8 mouse cellular contexts compared by ENCODE assay signal in the genomic region with DNA sequence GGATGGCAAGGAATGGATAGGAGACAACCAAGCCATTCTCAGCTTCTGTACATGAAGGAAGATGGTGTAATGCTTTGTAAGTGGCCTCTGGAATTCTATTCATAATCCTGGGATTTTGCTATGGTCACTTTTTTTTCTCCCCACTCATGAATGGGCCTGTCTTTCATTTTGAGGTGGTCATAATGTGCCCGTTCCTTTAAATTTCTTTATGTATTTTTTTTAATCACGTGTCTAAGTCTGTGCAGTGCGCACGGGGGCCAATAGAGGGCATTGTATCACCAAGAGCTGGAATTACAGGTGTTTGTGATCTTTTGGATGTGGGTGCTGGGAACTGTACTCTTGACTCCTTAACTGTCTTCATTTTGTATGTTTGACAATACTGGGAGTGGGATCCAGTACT. TPM values are rescaled to one million over a fixed set of nuclear protein-coding genes. Genes with fewer than 3 reads are reported as not detected.
DNase-seq lines count a peak whose midpoint lies in the region; ATAC-seq lines count a peak whose summit lies in the region.

No protein-coding gene starts in this region.

- ATAC-seq in monocyte, adult 5-6 weeks (replicated peaks; ENCODE audit: insufficient number of reproducible peaks, low FRiP score, low TSS enrichment, poor library complexity, severe bottlenecking): no peak

- H3K4me1 ChIP-seq in embryonic facial prominence, embryonic 10.5 days: peaks cover 24% of the 10 kb centered on the region

- peaks cover 46% of the 10 kb centered on the region for H3K36me3 ChIP-seq in embryonic facial prominence, embryonic 10.5 days (replicated peaks)
- peaks cover 22% of the 10 kb centered on the region for H3K36me3 ChIP-seq in macrophage (ENCODE audit: inconsistent target)
- peaks cover 7% of the 10 kb centered on the region for H3K36me3 ChIP-seq in splenic B cell, adult 2 months (ENCODE audit: control insufficient read depth, insufficient read depth, low read length, poor library complexity, severe bottlenecking)

- no peaks in the 10 kb centered on the region for H3K27me3 ChIP-seq in embryonic facial prominence, embryonic 10.5 days (replicated peaks; ENCODE audit: low read depth, poor library complexity, severe bottlenecking)
- no peaks in the 10 kb centered on the region for H3K27me3 ChIP-seq in splenic B cell, adult 2 months (ENCODE audit: control insufficient read depth, insufficient read depth, low read length, poor library complexity, severe bottlenecking)

- WGBS in embryonic facial prominence, embryonic 10.5 days: 9% methylated on average over 4 of the region's 4 CpGs
- whole genome bisulfite sequencing in macrophage (ENCODE audit: missing documents): 7% methylated on average over 4 of the region's 4 CpGs

- H3K9me3 ChIP-seq in embryonic facial prominence, embryonic 10.5 days: no peaks in the 10 kb centered on the region

- peak overlapping the region; percentile 88 for H3K27ac ChIP-seq in embryonic facial prominence, embryonic 10.5 days (replicated peaks)
- peak overlapping the region; percentile 84 for H3K27ac ChIP-seq in macrophage

- peak; percentile 19 to 52 for DNase-seq in monocyte, adult 2 months (ENCODE audit: low read depth in 1 of 2, low spot score in 2 of 2)
- DNase-seq in adrenal gland, adult 2 months: peak; percentile 22
- DNase-seq in embryonic facial prominence, embryonic 10.5 days (ENCODE audit: low spot score): peak; percentile 56
- peak; percentile 53 for DNase-seq in heart, postnatal 4 days
- peak; percentile 35 for DNase-seq in layer of hippocampus, adult 9-10 months (ENCODE audit: low spot score)
- DNase-seq in splenic B cell, adult 2 months (ENCODE audit: low read depth, low spot score): peak; percentile 76

- H3K4me3 ChIP-seq in embryonic facial prominence, embryonic 10.5 days: peak overlapping the region; percentile 83
- H3K4me3 ChIP-seq in macrophage (ENCODE audit: inconsistent target): peak overlapping the region; percentile 80

- peaks cover 41% of the 10 kb centered on the region; the same call in 1 of the 2 replicates for H3K79me2 ChIP-seq in macrophage (ENCODE audit: inconsistent target)

RNA-seq across cellular contexts. Expression of gene Chek2, which starts 0.7 kb away (rescaled TPM):
- 4.7 to 12.7 TPM (median 11.3 TPM) in 3 replicates for total RNA-seq in monocyte, adult 5-6 weeks (2017)
- total RNA-seq in adrenal gland, adult 2 months (2021): 1 to 10 TPM; 3.4 to 3.6 TPM
- 2.6 and 3.7 TPM in 2 replicates for polyA plus RNA-seq in adrenal gland, adult 2 months (2012; rRNA removed)
- 40.4 and 44.0 TPM in 2 replicates for polyA plus RNA-seq in embryonic facial prominence, embryonic 10.5 days (2016; fragmentation: Nextera tagmentation; extraction: Ambion mirVana)
- total RNA-seq in heart, postnatal 4 days (2021): 1 to 10 TPM; 5.9 to 6.4 TPM
- 10 to 100 TPM in 16 of 26 experiments, 1 to 10 TPM in 10; 1.8 to 51.7 (median 22.4) TPM for total RNA-seq in macrophage (2018; cell fraction: chromatin; rRNA removed)
- 10 to 100 TPM in 25 of 26 experiments, 1 to 10 TPM in 1; 9.4 to 27.0 (median 18.0) TPM for total RNA-seq in macrophage (2018; cell fraction: cytosol; rRNA removed)
- 10 to 100 TPM in 17 of 26 experiments, 1 to 10 TPM in 9; 3.2 to 38.0 (median 15.6) TPM for total RNA-seq in macrophage (2018; cell fraction: nucleus; rRNA removed)
- polyA plus RNA-seq in macrophage (2018): 21.7 to 24.4 TPM (median 24.0 TPM) in 3 replicates

RNA-seq across cellular contexts. Expression of gene Hscb, which starts 0.9 kb away (rescaled TPM):
- 17.2 to 39.5 TPM (median 19.4 TPM) in 3 replicates for total RNA-seq in monocyte, adult 5-6 weeks (2017)
- total RNA-seq in adrenal gland, adult 2 months (2021): 10 to 100 TPM; 14.4 to 17.3 TPM
- polyA plus RNA-seq in adrenal gland, adult 2 months (2012; rRNA removed): 9.9 and 10.8 TPM in 2 replicates
- polyA plus RNA-seq in embryonic facial prominence, embryonic 10.5 days (2016; fragmentation: Nextera tagmentation; extraction: Ambion mirVana): 27.2 and 32.3 TPM in 2 replicates
- 10 to 100 TPM; 12.4 to 13.1 TPM for total RNA-seq in heart, postnatal 4 days (2021)
- total RNA-seq in macrophage (2018; cell fraction: chromatin; rRNA removed): 10 to 100 TPM in 11 of 26 experiments, 1 to 10 TPM in 11, not detected in 4; 2.3 to 43.3 (median 10.1) TPM
- total RNA-seq in macrophage (2018; cell fraction: cytosol; rRNA removed): 10 to 100 TPM; 27.7 to 74.0 (median 40.6) TPM
- 10 to 100 TPM in 14 of 26 experiments, 1 to 10 TPM in 12; 2.1 to 29.6 (median 10.4) TPM for total RNA-seq in macrophage (2018; cell fraction: nucleus; rRNA removed)
- 32.2 to 52.4 TPM (median 43.3 TPM) in 3 replicates for polyA plus RNA-seq in macrophage (2018)

RNA-seq across cellular contexts. Expression of gene Ulk1, which starts 30.6 kb away (rescaled TPM):
- 12.3 to 43.3 TPM (median 17.1 TPM) in 3 replicates for total RNA-seq in monocyte, adult 5-6 weeks (2017)
- 10 to 100 TPM; 38.1 to 49.7 TPM for total RNA-seq in adrenal gland, adult 2 months (2021)
- polyA plus RNA-seq in adrenal gland, adult 2 months (2012; rRNA removed): 71.4 and 95.4 TPM in 2 replicates
- 25.6 and 27.4 TPM in 2 replicates for polyA plus RNA-seq in embryonic facial prominence, embryonic 10.5 days (2016; fragmentation: Nextera tagmentation; extraction: Ambion mirVana)
- 10 to 100 TPM; 49.8 to 51.1 TPM for total RNA-seq in heart, postnatal 4 days (2021)
- 100 to 1,000 TPM in 8 of 26 experiments, 10 to 100 TPM in 18; 34.8 to 152 (median 77.9) TPM for total RNA-seq in macrophage (2018; cell fraction: chromatin; rRNA removed)
- 10 to 100 TPM; 11.7 to 33.5 (median 17.2) TPM for total RNA-seq in macrophage (2018; cell fraction: cytosol; rRNA removed)
- 10 to 100 TPM; 13.5 to 95.7 (median 32.3) TPM for total RNA-seq in macrophage (2018; cell fraction: nucleus; rRNA removed)
- 9.6 to 23.9 TPM (median 15.4 TPM) in 3 replicates for polyA plus RNA-seq in macrophage (2018)

RNA-seq across cellular contexts. Expression of gene Ttc28, which starts 39.1 kb away (rescaled TPM):
- 2.4 to 4.1 TPM (median 4.0 TPM) in 3 replicates for total RNA-seq in monocyte, adult 5-6 weeks (2017)
- total RNA-seq in adrenal gland, adult 2 months (2021): 10 to 100 TPM; 17.2 to 21.1 TPM
- 14.1 and 17.0 TPM in 2 replicates for polyA plus RNA-seq in adrenal gland, adult 2 months (2012; rRNA removed)
- 12.8 and 13.3 TPM in 2 replicates for polyA plus RNA-seq in embryonic facial prominence, embryonic 10.5 days (2016; fragmentation: Nextera tagmentation; extraction: Ambion mirVana)
- total RNA-seq in heart, postnatal 4 days (2021): 10 to 100 TPM; 29.3 to 29.9 TPM
- 10 to 100 TPM in 3 of 26 experiments, 1 to 10 TPM in 23; 3.1 to 10.4 (median 5.6) TPM for total RNA-seq in macrophage (2018; cell fraction: chromatin; rRNA removed)
- total RNA-seq in macrophage (2018; cell fraction: cytosol; rRNA removed): 1 to 10 TPM in 14 of 26 experiments, under 1 TPM in 12; 0.54 to 1.8 (median 1.1) TPM
- total RNA-seq in macrophage (2018; cell fraction: nucleus; rRNA removed): 10 to 100 TPM in 1 of 26 experiments, 1 to 10 TPM in 25; 1.4 to 18.4 (median 3.3) TPM
- polyA plus RNA-seq in macrophage (2018): 0.50 to 1.3 TPM (median 0.77 TPM) in 3 replicates

Comparison
In these comparisons a context has a peak if more than half of its experiments do, and no peak if none do; other contexts are left out.
1. DNase-seq: peak in every context shown above with its lines; median percentile 76 in splenic B cell, adult 2 months; 56 in embryonic facial prominence, embryonic 10.5 days; 53 in heart, postnatal 4 days; 36 in monocyte, adult 2 months; 35 in layer of hippocampus, adult 9-10 months; 22 in adrenal gland, adult 2 months.